Mouse (Mus musculus): ENCODE measurements around the gene 2700049A03Rik.
A peak's percentile ranks its signal among the peaks of the same experiment; 100 is the strongest.

Gene 2700049A03Rik

GRCm38 (mm10) chr12:71184396-71184795 is 47.7 kb downstream of the 2700049A03Rik start:
- no peak for DNase-seq

- DNase-seq, result no peak
Observed at GRCm38 (mm10) chr12:71192705-71193104, 56.1 kb downstream of the 2700049A03Rik start.

- DNase-seq, result peak; percentile 16
Observed at GRCm38 (mm10) chr12:71197671-71198070, 61.0 kb downstream of the 2700049A03Rik start.

- DNase-seq, result no peak
Observed at GRCm38 (mm10) chr12:71201753-71202152, 65.1 kb downstream of the 2700049A03Rik start.

- no peak for DNase-seq
Observed at GRCm38 (mm10) chr12:71204303-71204702, 67.7 kb downstream of the 2700049A03Rik start.

GRCm38 (mm10) chr12:71217191-71217590 is 80.5 kb downstream of the 2700049A03Rik start:
- DNase-seq, result no peak

- DNase-seq, result peak; percentile 6
Observed at GRCm38 (mm10) chr12:71217866-71218522, 81.3 kb downstream of the 2700049A03Rik start.

GRCm38 (mm10) chr12:71222761-71223160 is 86.1 kb downstream of the 2700049A03Rik start:
- no peak for DNase-seq

GRCm38 (mm10) chr12:71227769-71228168 is 91.1 kb downstream of the 2700049A03Rik start:
- DNase-seq, result no peak

- no peak for DNase-seq
Observed at GRCm38 (mm10) chr12:71228925-71229649, 92.4 kb downstream of the 2700049A03Rik start.

GRCm38 (mm10) chr12:71231561-71231960 is 94.9 kb downstream of the 2700049A03Rik start:
- DNase-seq, result no peak

GRCm38 (mm10) chr12:71233426-71233825 is 96.8 kb downstream of the 2700049A03Rik start:
- DNase-seq, result no peak

- DNase-seq, result no peak
Observed at GRCm38 (mm10) chr12:71237074-71237473, 100.4 kb downstream of the 2700049A03Rik start.

GRCm38 (mm10) chr12:71242791-71243190 is 106.1 kb downstream of the 2700049A03Rik start:
- no peak for DNase-seq

GRCm38 (mm10) chr12:71244766-71245390 is 108.2 kb downstream of the 2700049A03Rik start:
- no peak for DNase-seq

GRCm38 (mm10) chr12:71247191-71247590 is 110.5 kb downstream of the 2700049A03Rik start:
- no peak for DNase-seq

GRCm38 (mm10) chr12:71249348-71249747 is 112.7 kb downstream of the 2700049A03Rik start:
- DNase-seq, result peak; percentile 10

- no peak for DNase-seq
Observed at GRCm38 (mm10) chr12:71252509-71253167, 116.0 kb downstream of the 2700049A03Rik start.

- DNase-seq, result no peak
Observed at GRCm38 (mm10) chr12:71254779-71255178, 118.1 kb downstream of the 2700049A03Rik start.

- no peak for DNase-seq
Observed at GRCm38 (mm10) chr12:71258196-71258920, 121.7 kb downstream of the 2700049A03Rik start.

- no peak for DNase-seq
Observed at GRCm38 (mm10) chr12:71264211-71264610, 127.6 kb downstream of the 2700049A03Rik start.

GRCm38 (mm10) chr12:71269367-71269766 is 132.7 kb downstream of the 2700049A03Rik start:
- DNase-seq, result no peak

- DNase-seq, result no peak
Observed at GRCm38 (mm10) chr12:71271131-71271530, 134.5 kb downstream of the 2700049A03Rik start.
